Mouse (Mus musculus) hindbrain, embryonic 14.5 days (tissue): ENCODE measurements around the gene Olfr920. TPM values are rescaled to one million over a fixed set of nuclear protein-coding genes. Genes with fewer than 3 reads are reported as not detected.
A peak's percentile ranks its signal among the peaks of the same experiment; 100 is the strongest.

Source experiments
- ATAC-seq: fragments of 200-750 bp; cut with Nextera tagmentation; 2 replicates; pipeline ENCODE4 v1.8.0; 2017; ENCODE audit warnings: moderate number of reproducible peaks, mild to moderate bottlenecking, moderate TSS enrichment, moderate library complexity; ENCODE audit not compliant: low FRiP score
- DNase-seq: peaks from one replicate; pipeline ENCODE4 v3.0.0-alpha.2; 2015; ENCODE audit warnings: low spot score
- H3K27ac ChIP-seq: fragments of 300-500 bp; sonication (generic); 2 replicates; pipeline ENCODE4 v1.5.1; 2014; ENCODE audit warnings: mild to moderate bottlenecking, moderate library complexity
- H3K27me3 ChIP-seq: fragments of 300-500 bp; sonication (generic); 2 replicates; pipeline ENCODE4 v1.6.1; 2014; ENCODE audit warnings: mild to moderate bottlenecking, low read length, mixed read lengths; ENCODE audit not compliant: control insufficient read depth, insufficient read depth
- H3K36me3 ChIP-seq: fragments of 300-500 bp; sonication (generic); replicated peaks from 2 replicates; pipeline ENCODE4 v1.6.1; 2014; ENCODE audit not compliant: control insufficient read depth, insufficient read depth
- H3K4me1 ChIP-seq: fragments of 300-500 bp; sonication (generic); replicated peaks from 2 replicates; pipeline ENCODE4 v1.6.1; 2014; ENCODE audit warnings: antibody characterized with exemption, low read length, mixed read lengths; ENCODE audit not compliant: control insufficient read depth, insufficient read depth
- H3K4me2 ChIP-seq: fragments of 300-500 bp; sonication (generic); replicated peaks from 2 replicates; pipeline ENCODE4 v1.6.1; 2014; ENCODE audit warnings: mild to moderate bottlenecking, moderate library complexity
- H3K4me3 ChIP-seq: fragments of 300-500 bp; sonication (generic); replicated peaks from 2 replicates; pipeline ENCODE4 v1.5.1; 2014; ENCODE audit warnings: mild to moderate bottlenecking, low read length
- H3K9ac ChIP-seq: fragments of 300-500 bp; sonication (generic); 2 replicates; pipeline ENCODE4 v1.6.1; 2014
- H3K9me3 ChIP-seq: fragments of 300-500 bp; sonication (generic); 2 replicates; pipeline ENCODE4 v1.6.1; 2016; ENCODE audit warnings: low read length; ENCODE audit not compliant: control insufficient read depth
- polyA plus RNA-seq: library from polyadenylated mRNA; unstranded; fragments of >200 nt; fragmentation: Nextera tagmentation; extraction: Ambion mirVana; gene quantifications from 2 replicates; pipeline ENCODE4 v1.2.1, GENCODE M21; 2014

Gene Olfr920
- polyA plus RNA-seq, 1 experiment from 2014 or later = not detected

DNA sequence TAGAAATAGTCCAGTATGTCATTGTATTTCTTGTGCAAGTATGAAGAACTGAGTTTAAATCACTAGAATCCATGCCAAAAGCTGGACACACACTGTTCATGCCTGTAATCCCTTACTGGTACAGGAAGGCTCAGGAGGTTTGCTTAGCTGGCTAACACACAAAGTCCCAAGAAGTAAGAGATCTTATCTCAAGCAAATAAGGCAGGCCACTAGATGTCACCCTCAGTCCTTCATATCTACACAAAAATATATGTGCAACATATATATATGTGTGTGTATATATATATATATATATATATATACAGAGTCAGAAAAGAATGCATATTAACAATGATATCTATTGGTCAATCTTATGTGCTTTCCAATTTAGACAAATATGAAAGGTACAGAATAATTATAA is 53.6 kb downstream of the Olfr920 start:
- H3K36me3 ChIP-seq = no peaks in the 10 kb centered on the region
- no peaks in the 10 kb centered on the region for H3K9me3 ChIP-seq
- DNase-seq (peak; percentile 67), ATAC-seq (no peak)
- no peaks in the 10 kb centered on the region for H3K27me3 ChIP-seq
- H3K27ac ChIP-seq = no peak overlapping the region
- H3K9ac ChIP-seq = no peak overlapping the region
- H3K4me3 ChIP-seq = no peak overlapping the region
- no peak overlapping the region for H3K4me2 ChIP-seq
- H3K4me1 ChIP-seq = no peaks in the 10 kb centered on the region

Other genes with a start within 250 kb of the Olfr920 start
- gene Olfr911-ps1, start 230.7 kb upstream of the Olfr920 start, polyA plus RNA-seq = not detected in 2 replicates
- gene Olfr910, start 214.4 kb upstream of the Olfr920 start, polyA plus RNA-seq = not detected in 2 replicates
- not detected in 2 replicates for gene Olfr912, start 172.1 kb upstream of the Olfr920 start, polyA plus RNA-seq
- not detected in 2 replicates for gene Olfr913, start 159.5 kb upstream of the Olfr920 start, polyA plus RNA-seq
- not detected in 2 replicates for gene Olfr914, start 147.2 kb upstream of the Olfr920 start, polyA plus RNA-seq
- gene Olfr916, start 92.4 kb upstream of the Olfr920 start, polyA plus RNA-seq = not detected in 2 replicates
- gene Olfr917, start 86.5 kb upstream of the Olfr920 start, polyA plus RNA-seq = not detected in 2 replicates
- not detected in 2 replicates for gene Olfr918, start 77.7 kb upstream of the Olfr920 start, polyA plus RNA-seq
- not detected in 2 replicates for gene Olfr919, start 48.6 kb upstream of the Olfr920 start, polyA plus RNA-seq
- 9.8 and 10.1 TPM in 2 replicates for gene Vwa5a, start 34.0 kb upstream of the Olfr920 start, polyA plus RNA-seq
- gene Olfr921, start 20.8 kb downstream of the Olfr920 start, polyA plus RNA-seq = not detected in 2 replicates
- gene Olfr922, start 62.3 kb downstream of the Olfr920 start, polyA plus RNA-seq = not detected in 2 replicates
- gene Olfr923, start 74.2 kb downstream of the Olfr920 start, polyA plus RNA-seq = not detected in 2 replicates
- gene Olfr924, start 92.2 kb downstream of the Olfr920 start, polyA plus RNA-seq = not detected in 2 replicates
- gene Olfr26, start 102.8 kb downstream of the Olfr920 start, polyA plus RNA-seq = not detected in 2 replicates
- gene Olfr926, start 124.8 kb downstream of the Olfr920 start, polyA plus RNA-seq = not detected in 2 replicates
- gene Olfr930, start 177.5 kb downstream of the Olfr920 start, polyA plus RNA-seq = not detected in 2 replicates
- gene Olfr933, start 220.0 kb downstream of the Olfr920 start, polyA plus RNA-seq = not detected in 2 replicates
- not detected in 2 replicates for gene Olfr934, start 236.0 kb downstream of the Olfr920 start, polyA plus RNA-seq
- gene Olfr935, start 247.4 kb downstream of the Olfr920 start, polyA plus RNA-seq = not detected in 2 replicates